9 mouse cellular contexts compared by ENCODE assay signal in the genomic region with DNA sequence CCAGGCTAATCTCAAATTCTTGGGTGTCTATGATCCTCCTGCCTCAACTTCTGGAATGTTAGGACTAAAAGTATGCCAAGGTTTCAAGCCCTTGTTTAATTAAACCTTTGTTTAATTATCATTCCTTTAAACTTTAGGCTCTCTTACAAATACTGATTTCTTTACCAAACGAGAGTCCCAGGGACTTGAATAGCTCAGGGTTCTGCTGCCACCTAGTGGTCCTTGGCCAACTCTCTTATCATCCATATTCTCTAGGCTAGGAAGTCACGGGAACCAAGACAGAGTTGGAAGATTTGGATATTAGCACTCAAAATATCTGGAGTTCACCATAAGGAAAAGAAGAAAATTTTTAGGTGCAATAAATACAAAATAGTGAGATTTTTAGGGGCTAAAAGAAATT. TPM values are rescaled to one million over a fixed set of nuclear protein-coding genes. Genes with fewer than 3 reads are reported as not detected.
A peak's percentile ranks its signal among the peaks of the same experiment; 100 is the strongest.
DNase-seq lines count a peak whose midpoint lies in the region; ATAC-seq lines count a peak whose summit lies in the region.
"Had no signal": no experiment of that assay in that cellular context is flagged by ENCODE, and none has a peak within 500 bp of the region (broad histone marks: within the 10 kb centered on the region; RNA-seq: fewer than 3 reads in every experiment).

No protein-coding gene starts in this region.

- no peak overlapping the region for H3K9ac ChIP-seq in hindbrain, embryonic 11.5 days (ENCODE audit: low read depth, low read length)
- no peak overlapping the region for H3K9ac ChIP-seq in hindbrain, embryonic 12.5 days
- no peak overlapping the region for H3K9ac ChIP-seq in embryonic facial prominence, embryonic 14.5 days (ENCODE audit: low read depth, low read length)
- H3K9ac ChIP-seq: embryonic facial prominence, embryonic 12.5 days had no signal

- H3K27ac ChIP-seq in hindbrain, embryonic 11.5 days (ENCODE audit: low read depth, low read length), result no peak overlapping the region
- no peak overlapping the region for H3K27ac ChIP-seq in hindbrain, embryonic 12.5 days
- H3K27ac ChIP-seq in embryonic facial prominence, embryonic 14.5 days (replicated peaks; ENCODE audit: low read depth, low read length), result no peak overlapping the region
- H3K27ac ChIP-seq: embryonic facial prominence, embryonic 12.5 days had no signal

- 9% methylated on average over 2 of the region's 2 CpGs for WGBS in hindbrain, embryonic 11.5 days
- WGBS in hindbrain, embryonic 12.5 days, result 10% methylated on average over 2 of the region's 2 CpGs
- 5% methylated on average over 2 of the region's 2 CpGs for WGBS in embryonic facial prominence, embryonic 14.5 days

- peak; percentile 83 for DNase-seq in hindbrain, embryonic 11.5 days (ENCODE audit: low spot score)
- DNase-seq in adrenal gland, postnatal 4 days (ENCODE audit: low spot score in 2 of 2), result peak; percentile 31 to 37
- peak; percentile 89 for DNase-seq in embryonic facial prominence, embryonic 14.5 days (ENCODE audit: low spot score)
- DNase-seq in left cerebral cortex, adult 8-10 months (ENCODE audit: low spot score in 2 of 2), result peak; percentile 10 to 35
- DNase-seq in testis, postnatal 10 days (ENCODE audit: low spot score), result peak; percentile 88

- no peaks in the 10 kb centered on the region for H3K27me3 ChIP-seq in hindbrain, embryonic 11.5 days (ENCODE audit: control insufficient read depth, insufficient read depth, low read length)
- H3K27me3 ChIP-seq in hindbrain, embryonic 12.5 days, result no peaks in the 10 kb centered on the region
- no peaks in the 10 kb centered on the region for H3K27me3 ChIP-seq in embryonic facial prominence, embryonic 14.5 days (replicated peaks; ENCODE audit: control insufficient read depth, insufficient read depth, low read length)
- H3K27me3 ChIP-seq: embryonic facial prominence, embryonic 12.5 days had no signal

- H3K36me3 ChIP-seq in hindbrain, embryonic 11.5 days (ENCODE audit: control insufficient read depth, insufficient read depth, low read length), result no peaks in the 10 kb centered on the region
- H3K36me3 ChIP-seq in hindbrain, embryonic 12.5 days, result no peaks in the 10 kb centered on the region
- H3K36me3 ChIP-seq in embryonic facial prominence, embryonic 14.5 days (ENCODE audit: control insufficient read depth, insufficient read depth, low read length), result no peaks in the 10 kb centered on the region
- H3K36me3 ChIP-seq: embryonic facial prominence, embryonic 12.5 days had no signal

- no peaks in the 10 kb centered on the region for H3K4me1 ChIP-seq in hindbrain, embryonic 11.5 days (replicated peaks; ENCODE audit: control insufficient read depth, insufficient read depth, low read length)
- H3K4me1 ChIP-seq in hindbrain, embryonic 12.5 days, result no peaks in the 10 kb centered on the region
- no peaks in the 10 kb centered on the region for H3K4me1 ChIP-seq in embryonic facial prominence, embryonic 14.5 days (ENCODE audit: control insufficient read depth, insufficient read depth, low read length)
- H3K4me1 ChIP-seq: embryonic facial prominence, embryonic 12.5 days had no signal

- H3K4me2 ChIP-seq in hindbrain, embryonic 11.5 days (replicated peaks; ENCODE audit: low read depth, low read length), result no peak overlapping the region
- no peak overlapping the region for H3K4me2 ChIP-seq in hindbrain, embryonic 12.5 days (replicated peaks)
- no peak overlapping the region for H3K4me2 ChIP-seq in embryonic facial prominence, embryonic 14.5 days (ENCODE audit: low read depth, low read length)
- H3K4me2 ChIP-seq: embryonic facial prominence, embryonic 12.5 days had no signal

- no peak overlapping the region for H3K4me3 ChIP-seq in hindbrain, embryonic 11.5 days (ENCODE audit: low read depth, low read length)
- H3K4me3 ChIP-seq in hindbrain, embryonic 12.5 days, result no peak overlapping the region
- H3K4me3 ChIP-seq in embryonic facial prominence, embryonic 14.5 days (ENCODE audit: low read depth, low read length), result no peak overlapping the region
- H3K4me3 ChIP-seq: embryonic facial prominence, embryonic 12.5 days had no signal

- H3K9me3 ChIP-seq in hindbrain, embryonic 11.5 days (ENCODE audit: control insufficient read depth, low read length), result no peaks in the 10 kb centered on the region
- H3K9me3 ChIP-seq in hindbrain, embryonic 12.5 days (replicated peaks), result no peaks in the 10 kb centered on the region
- no peaks in the 10 kb centered on the region for H3K9me3 ChIP-seq in embryonic facial prominence, embryonic 14.5 days (ENCODE audit: control insufficient read depth, low read length)
- H3K9me3 ChIP-seq: embryonic facial prominence, embryonic 12.5 days had no signal

- no peak for ATAC-seq in hindbrain, embryonic 11.5 days (ENCODE audit: low FRiP score)
- ATAC-seq in hindbrain, embryonic 12.5 days (ENCODE audit: low FRiP score), result no peak
- ATAC-seq in embryonic facial prominence, embryonic 14.5 days (ENCODE audit: low read depth), result 0 out of 2 replicates have a peak, but pooled peaks have one; percentile 62
- 0 out of 4 replicates have a peak, but pooled peaks have one; percentile 59 to 66 for ATAC-seq in hematopoietic stem cell, adult 5-6 weeks (replicated peaks in 1 of 2; ENCODE audit: insufficient read depth in 1 of 2, low FRiP score in 2 of 2, low TSS enrichment in 1 of 2, low read depth in 1 of 2, poor library complexity in 2 of 2, severe bottlenecking in 2 of 2)
- ATAC-seq in monocyte, adult 5-6 weeks (replicated peaks; ENCODE audit: insufficient number of reproducible peaks, low FRiP score, low TSS enrichment, poor library complexity, severe bottlenecking), result 0 out of 2 replicates have a peak, but pooled peaks have one; percentile 43

RNA-seq across cellular contexts. Expression of gene Bpgm, which starts 28.0 kb away (rescaled TPM):
- polyA plus RNA-seq in hindbrain, embryonic 11.5 days (2014; fragmentation: Nextera tagmentation; extraction: Ambion mirVana), result 60.6 and 70.0 TPM in 2 replicates
- 70.5 and 82.4 TPM in 2 replicates for polyA plus RNA-seq in hindbrain, embryonic 12.5 days (2016; fragmentation: Nextera tagmentation; extraction: Ambion mirVana)
- total RNA-seq in adrenal gland, postnatal 4 days (2021), result 10 to 100 TPM; 43.2 to 49.5 TPM
- 46.5 and 48.7 TPM in 2 replicates for polyA plus RNA-seq in embryonic facial prominence, embryonic 14.5 days (2014; fragmentation: Nextera tagmentation; extraction: Ambion mirVana)
- 21.1 and 35.0 TPM in 2 replicates for total RNA-seq in hematopoietic stem cell, adult 5-6 weeks (2017)
- total RNA-seq in left cerebral cortex, adult 8-10 months (2022), result 10 to 100 TPM; 67.9 to 77.1 (median 72.1) TPM
- total RNA-seq in monocyte, adult 5-6 weeks (2017), result 32.1 to 201 TPM (median 172 TPM) in 3 replicates

RNA-seq across cellular contexts. Expression of gene Akr1b7, which starts 35.8 kb away (rescaled TPM):
- not detected in 2 replicates for polyA plus RNA-seq in hindbrain, embryonic 11.5 days (2014; fragmentation: Nextera tagmentation; extraction: Ambion mirVana)
- 0.17 TPM in 1 of 2 replicates, not detected in the other for polyA plus RNA-seq in hindbrain, embryonic 12.5 days (2016; fragmentation: Nextera tagmentation; extraction: Ambion mirVana)
- total RNA-seq in adrenal gland, postnatal 4 days (2021), result 100 to 1,000 TPM; 195 to 242 TPM
- polyA plus RNA-seq in embryonic facial prominence, embryonic 14.5 days (2014; fragmentation: Nextera tagmentation; extraction: Ambion mirVana), result not detected in 2 replicates
- total RNA-seq in hematopoietic stem cell, adult 5-6 weeks (2017), result not detected in 2 replicates
- total RNA-seq in left cerebral cortex, adult 8-10 months (2022), result 1 to 10 TPM in 1 of 4 experiments, under 1 TPM in 1, not detected in 2; 0.39 to 1.0 TPM
- not detected in 3 replicates for total RNA-seq in monocyte, adult 5-6 weeks (2017)
- polyA plus RNA-seq: embryonic facial prominence, embryonic 12.5 days had no signal

Comparison
In these comparisons a context has a peak if more than half of its experiments do, and no peak if none do; other contexts are left out.
1. ATAC-seq: peak in embryonic facial prominence, embryonic 14.5 days (single experiment), hematopoietic stem cell, adult 5-6 weeks (2 of 2) and monocyte, adult 5-6 weeks (single experiment); none in hindbrain, embryonic 11.5 days (single experiment) and hindbrain, embryonic 12.5 days (single experiment).
2. DNase-seq: peak in every context shown above with its lines; median percentile 89 in embryonic facial prominence, embryonic 14.5 days; 88 in testis, postnatal 10 days; 83 in hindbrain, embryonic 11.5 days; 34 in adrenal gland, postnatal 4 days; 22 in left cerebral cortex, adult 8-10 months.
3. RNA of gene Akr1b7, which starts 35.8 kb away (total RNA-seq): 195 to 242 TPM in adrenal gland, postnatal 4 days; 0.39 to 1.0 TPM in left cerebral cortex, adult 8-10 months, not detected in hematopoietic stem cell, adult 5-6 weeks and not detected in monocyte, adult 5-6 weeks; every median in the first group is over 10 times any median in the second.